ENCODE assay signal across 9 mouse cellular contexts in genomic region chr15:97672211-97672765, GRCm38 (mm10). TPM values are rescaled to one million over a fixed set of nuclear protein-coding genes. Genes with fewer than 3 reads are reported as not detected.
A peak's percentile ranks its signal among the peaks of the same experiment; 100 is the strongest.
DNase-seq lines count a peak whose midpoint lies in the region; TF ChIP-seq lines count a peak whose summit lies in the region.
"Had no signal": no experiment of that assay in that cellular context is flagged by ENCODE, and none has a peak within 500 bp of the region (broad histone marks: within the 10 kb centered on the region; RNA-seq: fewer than 3 reads in every experiment).

No protein-coding gene starts in this region.

- intact Hi-C loops in left cerebral cortex, postnatal 14 days (cut with DNase I): no loop called here
- intact Hi-C loops in gastrocnemius, adult 2 months (cut with DNase I): no loop called here

- no peak for TF ChIP-seq CTCF in cerebellum, adult 2 months (IDR thresholded peaks at IDR 0.05; ENCODE audit: borderline replicate concordance, insufficient read depth, low read depth, low read length)
- TF ChIP-seq CTCF in gastrocnemius, adult 2 months (IDR thresholded peaks at IDR 0.05): no peak

- peak; percentile 52 for DNase-seq in adrenal gland, postnatal 14 days
- no peak for DNase-seq in adrenal gland, adult 8-10 months
- DNase-seq in cerebellum, adult 2 months: peak; percentile 70 to 82
- peak; percentile 22 for DNase-seq in hindbrain, embryonic 10.5 days (ENCODE audit: low spot score)
- DNase-seq in left cerebral cortex, postnatal 14 days (ENCODE audit: low spot score in 2 of 2): peak; percentile 70 to 93
- DNase-seq in telencephalon, adult 2 months (ENCODE audit: low read depth, low spot score): peak; percentile 88
- no peak for DNase-seq in gastrocnemius, adult 2 months
- no peak for DNase-seq in gastrocnemius, adult 18-20 months (ENCODE audit: low spot score)

- no peaks in the 10 kb centered on the region for H3K27me3 ChIP-seq in cerebellum, adult 2 months (ENCODE audit: control insufficient read depth, insufficient read depth, low read length)
- H3K27me3 ChIP-seq in hindbrain, embryonic 10.5 days (ENCODE audit: insufficient read depth, poor library complexity, severe bottlenecking): no peaks in the 10 kb centered on the region

- no peak overlapping the region for H3K4me3 ChIP-seq in cerebellum, adult 2 months (replicated peaks; ENCODE audit: insufficient read depth, low read depth, low read length)
- no peak overlapping the region for H3K4me3 ChIP-seq in hindbrain, embryonic 10.5 days
- no peak overlapping the region for H3K4me3 ChIP-seq in gastrocnemius, adult 2 months

- no peak for TF ChIP-seq POLR2A in cerebellum, adult 2 months (IDR thresholded peaks at IDR 0.05; ENCODE audit: borderline replicate concordance, insufficient read depth, low read length)

- WGBS in cerebellum, adult 2 months: 6% methylated on average over 9 of the region's 9 CpGs
- 72% methylated on average over 9 of the region's 9 CpGs for WGBS in hindbrain, embryonic 10.5 days

- H3K27ac ChIP-seq in cerebellum, adult 2 months (ENCODE audit: insufficient read depth, low read length): 0 out of 2 replicates have a peak overlapping the region, but pooled peaks have one; percentile 12
- peak overlapping the region; percentile 13; the same call in 1 of the 2 replicates for H3K27ac ChIP-seq in hindbrain, embryonic 10.5 days
- H3K27ac ChIP-seq in gastrocnemius, adult 2 months: no peak overlapping the region
- H3K27ac ChIP-seq: liver, embryonic 14.5 days had no signal

- peaks cover 17% of the 10 kb centered on the region for H3K4me1 ChIP-seq in cerebellum, adult 2 months (ENCODE audit: control insufficient read depth, insufficient read depth, low read length)
- peaks cover 26% of the 10 kb centered on the region for H3K4me1 ChIP-seq in hindbrain, embryonic 10.5 days (replicated peaks)

- peaks cover 61% of the 10 kb centered on the region for H3K36me3 ChIP-seq in hindbrain, embryonic 10.5 days

- H3K9me3 ChIP-seq in hindbrain, embryonic 10.5 days: no peaks in the 10 kb centered on the region

RNA-seq across cellular contexts. Expression of gene Rpap3, which starts 33.3 kb away (rescaled TPM):
- total RNA-seq in adrenal gland, postnatal 14 days (2021): 14.6 and 19.3 TPM in 2 replicates
- 10 to 100 TPM; 17.9 to 29.7 (median 26.3) TPM for total RNA-seq in adrenal gland, adult 8-10 months (2022)
- polyA plus RNA-seq in cerebellum, adult 2 months (2012; rRNA removed): 25.3 and 26.0 TPM in 2 replicates
- polyA plus RNA-seq in hindbrain, embryonic 10.5 days (2016; fragmentation: Nextera tagmentation; extraction: Ambion mirVana): 29.7 and 33.5 TPM in 2 replicates
- total RNA-seq in left cerebral cortex, postnatal 14 days (2021): 10 to 100 TPM; 27.4 to 28.2 TPM
- 10 to 100 TPM; 11.4 to 13.3 TPM for total RNA-seq in gastrocnemius, adult 2 months (2021)
- 10 to 100 TPM; 12.0 to 14.0 TPM for total RNA-seq in gastrocnemius, adult 18-20 months (2021)

RNA-seq across cellular contexts. Expression of gene Endou, which starts 58.9 kb away (rescaled TPM):
- total RNA-seq in adrenal gland, postnatal 14 days (2021): 0.90 and 1.1 TPM in 2 replicates
- total RNA-seq in adrenal gland, adult 8-10 months (2022): 1 to 10 TPM in 1 of 4 experiments, under 1 TPM in 3; 0.35 to 1.2 (median 0.75) TPM
- polyA plus RNA-seq in cerebellum, adult 2 months (2012; rRNA removed): 1.7 and 1.8 TPM in 2 replicates
- polyA plus RNA-seq in hindbrain, embryonic 10.5 days (2016; fragmentation: Nextera tagmentation; extraction: Ambion mirVana): 0.07 and 0.08 TPM in 2 replicates
- total RNA-seq in left cerebral cortex, postnatal 14 days (2021): under 1 TPM; 0.94 to 0.97 TPM
- total RNA-seq in gastrocnemius, adult 2 months (2021): under 1 TPM; 0.13 to 0.22 TPM
- total RNA-seq in gastrocnemius, adult 18-20 months (2021): under 1 TPM; 0.34 to 0.45 TPM

Comparison
In these comparisons a context has a peak if more than half of its experiments do, and no peak if none do; other contexts are left out.
1. DNase-seq: peak in adrenal gland, postnatal 14 days (single experiment), cerebellum, adult 2 months (2 of 2), hindbrain, embryonic 10.5 days (single experiment), left cerebral cortex, postnatal 14 days (2 of 2) and telencephalon, adult 2 months (single experiment); none in adrenal gland, adult 8-10 months (single experiment), gastrocnemius, adult 2 months (single experiment) and gastrocnemius, adult 18-20 months (single experiment).